In the genomic region with DNA sequence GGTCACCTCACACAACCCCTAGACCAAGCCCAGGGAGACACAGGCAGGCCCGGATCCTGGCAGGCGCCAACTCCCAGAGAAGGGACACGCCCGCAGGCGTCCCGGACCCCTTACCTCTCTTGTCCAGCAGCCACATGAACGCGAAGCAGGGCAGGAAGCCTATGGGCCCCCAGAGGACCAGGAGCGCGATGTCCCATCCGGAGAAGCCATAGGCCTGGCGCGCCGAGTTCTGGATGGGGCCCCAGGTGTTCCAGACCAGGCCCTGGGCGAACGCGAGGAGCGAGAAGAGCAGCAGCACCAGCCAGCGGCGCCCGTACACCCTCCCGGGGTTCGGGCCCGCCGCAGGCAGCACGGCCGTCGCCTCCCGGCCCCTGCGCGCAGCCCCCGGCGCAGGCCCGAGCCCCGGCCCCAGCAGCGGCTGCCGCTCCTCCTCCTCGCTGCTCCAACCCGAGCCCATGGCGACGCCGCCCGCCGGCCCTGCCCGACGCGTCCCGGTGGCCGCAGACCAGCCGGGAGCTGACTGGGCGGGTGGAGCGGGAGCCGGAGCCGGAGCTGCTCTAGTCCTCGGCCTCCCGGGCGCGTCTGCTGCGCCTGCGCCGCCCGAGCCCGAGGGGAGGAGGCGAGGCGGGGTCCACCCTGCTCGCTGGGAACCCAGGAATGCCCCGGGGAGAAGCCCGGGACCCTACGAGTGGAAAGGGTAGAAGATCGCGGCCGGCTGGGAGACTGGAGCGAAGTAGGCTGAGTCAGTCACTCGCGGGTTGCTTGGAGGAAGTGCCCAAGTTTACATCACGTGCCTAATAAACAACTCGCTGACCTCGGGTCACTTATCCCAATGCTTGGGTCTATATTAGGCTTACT, we compare ENCODE assay signal across 8 mouse cellular contexts. TPM values are rescaled to one million over a fixed set of nuclear protein-coding genes. Genes with fewer than 3 reads are reported as not detected.
DNase-seq lines count a peak whose midpoint lies in the region; ATAC-seq and TF ChIP-seq lines count a peak whose summit lies in the region.

Gene Dirc2 (minus strand): TSS at position 572 of the 858 bp plus-strand sequence.

- CTCF ChIA-PET in Patski (lab: Charles Lee) = interaction anchor here (0.9 kb wide), 1 partner anchor 29 kb away, joined by 3 read pairs; no protein-coding TSS in a partner anchor

- H3K4me1 ChIP-seq in hindbrain, embryonic 16.5 days (ENCODE audit: control insufficient read depth, insufficient read depth, low read depth, low read length) = peaks cover 23% of the 10 kb centered on the region

- WGBS in hindbrain, embryonic 16.5 days = 0% methylated on average over 52 of the region's 78 CpGs

- ATAC-seq in Patski = peak; percentile 74
- peak; percentile 23 for ATAC-seq in common myeloid progenitor, adult 5-6 weeks (replicated peaks; ENCODE audit: low read depth, poor library complexity, severe bottlenecking)
- ATAC-seq in hindbrain, embryonic 16.5 days = peak; percentile 87

- peak within 1 kb of the TSS; percentile 94 for H3K4me2 ChIP-seq in hindbrain, embryonic 16.5 days (ENCODE audit: low read length)

- TF ChIP-seq CTCF in Patski (IDR thresholded peaks at IDR 0.05) = no peak
- no peak for TF ChIP-seq CTCF in gastrocnemius, adult 2 months (IDR thresholded peaks at IDR 0.05)

- peak; percentile 17 for DNase-seq in Patski (ENCODE audit: low read depth, low spot score)
- peak; percentile 91 for DNase-seq in gastrocnemius, adult 2 months
- DNase-seq in left cerebral cortex, adult 18-20 months (ENCODE audit: low spot score in 2 of 2) = peak; percentile 68 to 78
- peak; percentile 81 to 87 for DNase-seq in lung, postnatal 4 days
- peak; percentile 86 for DNase-seq in retina, postnatal 1 day
- DNase-seq in urinary bladder, adult 18-20 months (ENCODE audit: low spot score in 2 of 2) = peak; percentile 64 to 84

- H3K27me3 ChIP-seq in Patski = no peaks in the 10 kb centered on the region
- no peaks in the 10 kb centered on the region for H3K27me3 ChIP-seq in hindbrain, embryonic 16.5 days (replicated peaks; ENCODE audit: control insufficient read depth, insufficient read depth, low read length)

- in situ Hi-C loops in Patski (cut with MboI; ENCODE audit: low pct_unique_long_range_greater_than_20kb) = loop anchor here (5.0 kb wide), 1 partner anchor 48 kb away; no protein-coding TSS in a partner anchor

- H3K9me3 ChIP-seq in hindbrain, embryonic 16.5 days (ENCODE audit: control insufficient read depth, low read length) = no peaks in the 10 kb centered on the region

- H3K4me3 ChIP-seq in gastrocnemius, adult 2 months = peak within 1 kb of the TSS; percentile 76
- H3K4me3 ChIP-seq in hindbrain, embryonic 16.5 days (ENCODE audit: low read length) = peak within 1 kb of the TSS; percentile 85

- H3K36me3 ChIP-seq in hindbrain, embryonic 16.5 days (ENCODE audit: control insufficient read depth, insufficient read depth, low read length) = no peaks in the 10 kb centered on the region

- POLR2A ChIA-PET in Patski (lab: Charles Lee) = no interaction called here

- intact Hi-C loops in gastrocnemius, adult 2 months (cut with DNase I) = loop anchor here (2.0 kb wide), 1 partner anchor 20 kb away; no protein-coding TSS in a partner anchor

- H3K9ac ChIP-seq in hindbrain, embryonic 16.5 days (ENCODE audit: low read depth, low read length) = peak within 1 kb of the TSS; percentile 93

- peak within 1 kb of the TSS; percentile 97 for H3K27ac ChIP-seq in gastrocnemius, adult 2 months
- peak within 1 kb of the TSS; percentile 76 for H3K27ac ChIP-seq in hindbrain, embryonic 16.5 days (ENCODE audit: low read depth, low read length)

RNA-seq across cellular contexts. Expression of gene Dirc2, which starts in this region (rescaled TPM):
- 48.9 TPM for polyA plus RNA-seq in Patski (2021)
- total RNA-seq in common myeloid progenitor, adult 5-6 weeks (2017) = 5.5 and 7.9 TPM in 2 replicates
- 10 to 100 TPM; 53.7 to 70.8 TPM for total RNA-seq in gastrocnemius, adult 2 months (2021)
- polyA plus RNA-seq in hindbrain, embryonic 16.5 days (2015; fragmentation: Nextera tagmentation; extraction: Ambion mirVana) = 31.9 and 34.1 TPM in 2 replicates
- total RNA-seq in left cerebral cortex, adult 18-20 months (2021) = 10 to 100 TPM; 65.7 to 68.0 TPM

Comparison
In these comparisons a context has a peak if more than half of its experiments do, and no peak if none do; other contexts are left out.
1. Peak in every context shown above with its lines: DNase-seq, ATAC-seq, H3K4me3 ChIP-seq and H3K27ac ChIP-seq.
2. ATAC-seq: peak in every context shown above with its lines; median percentile 87 in hindbrain, embryonic 16.5 days; 74 in Patski; 23 in common myeloid progenitor, adult 5-6 weeks.
3. DNase-seq: peak in every context shown above with its lines; median percentile 91 in gastrocnemius, adult 2 months; 86 in retina, postnatal 1 day; 84 in lung, postnatal 4 days; 74 in urinary bladder, adult 18-20 months; 73 in left cerebral cortex, adult 18-20 months; 17 in Patski.